In genomic region chr5:113974576-113974975, GRCm38 (mm10) we compare ENCODE assay signal across 10 mouse cellular contexts. TPM values are rescaled to one million over a fixed set of nuclear protein-coding genes. Genes with fewer than 3 reads are reported as not detected.
DNase-seq lines count a peak whose midpoint lies in the region; ATAC-seq lines count a peak whose summit lies in the region.
"Had no signal": no experiment of that assay in that cellular context is flagged by ENCODE, and none has a peak within 500 bp of the region (broad histone marks: within the 10 kb centered on the region; RNA-seq: fewer than 3 reads in every experiment).

No protein-coding gene starts in this region.

- peak overlapping the region; percentile 90 for H3K27ac ChIP-seq in kidney, embryonic 15.5 days
- no peak overlapping the region for H3K27ac ChIP-seq in embryonic facial prominence, embryonic 13.5 days
- no peak overlapping the region for H3K27ac ChIP-seq in limb, embryonic 13.5 days
- peak overlapping the region; percentile 36; the same call in 1 of the 2 replicates for H3K27ac ChIP-seq in midbrain, embryonic 13.5 days
- H3K27ac ChIP-seq: left cerebral cortex, adult 2 months had no signal

- intact Hi-C loops in left cerebral cortex, postnatal 14 days (cut with DNase I): no loop called here

- H3K4me3 ChIP-seq in kidney, embryonic 15.5 days (replicated peaks): no peak overlapping the region
- no peak overlapping the region for H3K4me3 ChIP-seq in embryonic facial prominence, embryonic 13.5 days
- H3K4me3 ChIP-seq in limb, embryonic 13.5 days: no peak overlapping the region
- H3K4me3 ChIP-seq in midbrain, embryonic 13.5 days (replicated peaks): no peak overlapping the region
- H3K4me3 ChIP-seq: left cerebral cortex, adult 2 months had no signal

- no peaks in the 10 kb centered on the region for H3K27me3 ChIP-seq in kidney, embryonic 15.5 days
- H3K27me3 ChIP-seq in embryonic facial prominence, embryonic 13.5 days: no peaks in the 10 kb centered on the region
- no peaks in the 10 kb centered on the region for H3K27me3 ChIP-seq in limb, embryonic 13.5 days
- no peaks in the 10 kb centered on the region for H3K27me3 ChIP-seq in midbrain, embryonic 13.5 days

- H3K9ac ChIP-seq in kidney, embryonic 15.5 days: no peak overlapping the region
- H3K9ac ChIP-seq in embryonic facial prominence, embryonic 13.5 days: no peak overlapping the region
- H3K9ac ChIP-seq in limb, embryonic 13.5 days: peak overlapping the region; percentile 3; the same call in 1 of the 2 replicates
- H3K9ac ChIP-seq in midbrain, embryonic 13.5 days (replicated peaks): peak overlapping the region; percentile 43

- H3K4me2 ChIP-seq in kidney, embryonic 15.5 days: no peak overlapping the region
- H3K4me2 ChIP-seq in embryonic facial prominence, embryonic 13.5 days: 0 out of 2 replicates have a peak overlapping the region, but pooled peaks have one; percentile 14
- H3K4me2 ChIP-seq in limb, embryonic 13.5 days (replicated peaks): no peak overlapping the region
- H3K4me2 ChIP-seq in midbrain, embryonic 13.5 days (replicated peaks): no peak overlapping the region

- WGBS in kidney, embryonic 15.5 days: 45% methylated on average over 15 of the region's 15 CpGs
- WGBS in embryonic facial prominence, embryonic 13.5 days: 52% methylated on average over 15 of the region's 15 CpGs
- 62% methylated on average over 15 of the region's 15 CpGs for WGBS in limb, embryonic 13.5 days
- 57% methylated on average over 15 of the region's 15 CpGs for whole genome bisulfite sequencing in midbrain, embryonic 13.5 days

- no peak for DNase-seq in kidney, postnatal 4 days
- no peak for DNase-seq in thymus, postnatal 14 days
- DNase-seq in left cerebral cortex, postnatal 14 days (ENCODE audit: low spot score in 2 of 2): no peak

- ATAC-seq in kidney, embryonic 15.5 days (replicated peaks; ENCODE audit: low FRiP score): no peak
- no peak for ATAC-seq in embryonic facial prominence, embryonic 13.5 days (ENCODE audit: insufficient number of reproducible peaks, insufficient read depth, low FRiP score, low TSS enrichment, low read depth)
- no peak for ATAC-seq in limb, embryonic 13.5 days (ENCODE audit: low FRiP score, low read depth)
- ATAC-seq in midbrain, embryonic 13.5 days: no peak
- ATAC-seq in inflammation-experienced regulatory T-cells, adult 6 months: no peak

- H3K36me3 ChIP-seq in kidney, embryonic 15.5 days: peaks cover 23% of the 10 kb centered on the region
- H3K36me3 ChIP-seq in embryonic facial prominence, embryonic 13.5 days: peaks cover 39% of the 10 kb centered on the region
- peaks cover 22% of the 10 kb centered on the region for H3K36me3 ChIP-seq in limb, embryonic 13.5 days
- peaks cover 22% of the 10 kb centered on the region for H3K36me3 ChIP-seq in midbrain, embryonic 13.5 days

- no peaks in the 10 kb centered on the region for H3K9me3 ChIP-seq in kidney, embryonic 15.5 days (replicated peaks)
- H3K9me3 ChIP-seq in embryonic facial prominence, embryonic 13.5 days: no peaks in the 10 kb centered on the region
- H3K9me3 ChIP-seq in limb, embryonic 13.5 days: no peaks in the 10 kb centered on the region
- no peaks in the 10 kb centered on the region for H3K9me3 ChIP-seq in midbrain, embryonic 13.5 days

- peaks cover 64% of the 10 kb centered on the region for H3K4me1 ChIP-seq in kidney, embryonic 15.5 days
- H3K4me1 ChIP-seq in embryonic facial prominence, embryonic 13.5 days: peaks cover 42% of the 10 kb centered on the region
- H3K4me1 ChIP-seq in limb, embryonic 13.5 days: peaks cover 45% of the 10 kb centered on the region
- H3K4me1 ChIP-seq in midbrain, embryonic 13.5 days (replicated peaks): peaks cover 40% of the 10 kb centered on the region

RNA-seq across cellular contexts. Expression of gene Ssh1, which starts 19.1 kb away (rescaled TPM):
- 14.7 and 18.3 TPM in 2 replicates for polyA plus RNA-seq in kidney, embryonic 15.5 days (2015; fragmentation: Nextera tagmentation; extraction: Ambion mirVana)
- polyA plus RNA-seq in embryonic facial prominence, embryonic 13.5 days (2015; fragmentation: Nextera tagmentation; extraction: Ambion mirVana): 14.2 and 18.8 TPM in 2 replicates
- polyA plus RNA-seq in limb, embryonic 13.5 days (2015; fragmentation: Nextera tagmentation; extraction: Ambion mirVana): 15.9 and 18.7 TPM in 2 replicates
- polyA plus RNA-seq in midbrain, embryonic 13.5 days (2015; fragmentation: Nextera tagmentation; extraction: Ambion mirVana): 14.3 and 17.2 TPM in 2 replicates
- 10 to 100 TPM; 15.5 to 18.0 (median 16.9) TPM for polyA plus RNA-seq in inflammation-experienced regulatory T-cells, adult 6 months (2017; shearing (Covaris generic))
- total RNA-seq in left cerebral cortex, postnatal 14 days (2021): 10 to 100 TPM; 19.7 to 21.4 TPM

RNA-seq across cellular contexts. Expression of gene Dao, which starts 28.9 kb away (rescaled TPM):
- 14.2 and 14.9 TPM in 2 replicates for polyA plus RNA-seq in kidney, embryonic 15.5 days (2015; fragmentation: Nextera tagmentation; extraction: Ambion mirVana)
- not detected in 2 replicates for polyA plus RNA-seq in embryonic facial prominence, embryonic 13.5 days (2015; fragmentation: Nextera tagmentation; extraction: Ambion mirVana)
- polyA plus RNA-seq in limb, embryonic 13.5 days (2015; fragmentation: Nextera tagmentation; extraction: Ambion mirVana): not detected in 2 replicates
- polyA plus RNA-seq in midbrain, embryonic 13.5 days (2015; fragmentation: Nextera tagmentation; extraction: Ambion mirVana): not detected in 2 replicates
- not detected for polyA plus RNA-seq in inflammation-experienced regulatory T-cells, adult 6 months (2017; shearing (Covaris generic))
- not detected for total RNA-seq in left cerebral cortex, postnatal 14 days (2021)
- total RNA-seq: left cerebral cortex, adult 2 months; MEL had no signal

Comparison
In these comparisons a context has a peak if more than half of its experiments do, and no peak if none do; other contexts are left out.
1. H3K27ac ChIP-seq: peak in kidney, embryonic 15.5 days (single experiment) and midbrain, embryonic 13.5 days (single experiment); none in embryonic facial prominence, embryonic 13.5 days (single experiment) and limb, embryonic 13.5 days (single experiment).
2. H3K9ac ChIP-seq: peak in limb, embryonic 13.5 days (single experiment) and midbrain, embryonic 13.5 days (single experiment); none in kidney, embryonic 15.5 days (single experiment) and embryonic facial prominence, embryonic 13.5 days (single experiment).
3. RNA of gene Dao, which starts 28.9 kb away (polyA plus RNA-seq): 14.2 to 14.9 TPM in kidney, embryonic 15.5 days; not detected in limb, embryonic 13.5 days, not detected in midbrain, embryonic 13.5 days, not detected in embryonic facial prominence, embryonic 13.5 days and not detected in inflammation-experienced regulatory T-cells, adult 6 months; every median in the first group is over 10 times any median in the second.